Mouse (Mus musculus) left cerebral cortex, adult 11 months (tissue): ENCODE measurements around the gene Pid1.
A peak's percentile ranks its signal among the peaks of the same experiment; 100 is the strongest.

ENCODE experiments used
- DNase-seq: peaks from one replicate; pipeline ENCODE4 v3.0.0; 2022; ENCODE audit warnings: low spot score

Gene Pid1

DNA sequence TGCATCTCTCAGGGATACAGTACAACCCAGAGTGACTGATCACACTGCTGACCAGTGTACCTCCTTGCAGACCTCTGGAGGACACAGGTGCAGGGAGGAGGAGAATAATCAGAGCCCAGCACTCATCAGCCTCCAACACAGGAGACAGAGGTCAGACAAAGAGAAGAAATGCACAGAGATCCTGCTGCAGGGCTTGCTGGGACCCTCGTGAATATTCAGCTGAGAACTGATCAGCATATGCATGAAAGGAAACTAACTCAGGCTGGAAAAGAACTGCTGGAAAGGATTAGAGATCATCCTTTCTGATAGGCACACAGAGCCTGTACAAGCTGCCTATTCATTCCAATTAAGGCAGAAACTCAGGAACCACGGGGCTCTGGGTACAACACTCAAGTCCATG is 186.9 kb downstream of the Pid1 start:
- DNase-seq, result no peak

DNA sequence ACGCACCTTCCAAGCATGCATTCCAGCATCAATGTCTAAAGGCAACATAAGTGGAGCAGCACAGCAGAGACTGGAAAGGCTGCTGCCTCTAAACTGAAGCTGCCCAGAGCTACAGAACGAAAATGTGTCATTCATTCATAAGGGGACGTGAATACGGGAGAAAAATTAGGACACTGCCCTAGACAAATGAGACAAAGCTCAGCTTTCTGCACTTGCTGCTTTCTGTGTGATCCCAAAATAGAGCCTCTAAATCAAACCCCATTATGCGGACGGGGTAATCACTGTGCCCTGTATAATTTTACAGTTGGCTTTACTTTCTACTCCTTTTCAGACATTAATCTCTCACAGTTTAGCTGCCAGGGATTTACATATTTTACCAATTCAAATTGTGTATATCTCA is 191.0 kb downstream of the Pid1 start:
- DNase-seq, result no peak

DNA sequence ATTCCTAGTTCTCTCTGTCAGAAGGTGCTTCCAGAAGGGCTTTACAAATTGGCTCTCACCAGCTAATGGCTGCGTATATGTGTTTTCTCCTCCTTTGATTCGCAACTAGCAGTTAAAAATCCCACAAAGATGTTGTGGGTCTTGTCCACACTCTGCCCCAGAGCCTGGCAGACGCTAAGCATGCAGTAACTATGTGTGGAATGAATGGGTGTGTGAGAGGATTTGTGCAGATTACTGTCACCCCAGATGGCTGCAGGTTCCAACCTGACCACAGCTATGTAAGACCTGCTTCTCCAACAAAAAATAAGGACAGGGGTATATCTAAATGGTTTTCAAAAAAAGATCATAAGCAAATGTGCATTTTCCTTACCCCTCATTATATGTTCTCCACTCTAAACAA is 206.2 kb downstream of the Pid1 start:
- DNase-seq, result no peak

DNA sequence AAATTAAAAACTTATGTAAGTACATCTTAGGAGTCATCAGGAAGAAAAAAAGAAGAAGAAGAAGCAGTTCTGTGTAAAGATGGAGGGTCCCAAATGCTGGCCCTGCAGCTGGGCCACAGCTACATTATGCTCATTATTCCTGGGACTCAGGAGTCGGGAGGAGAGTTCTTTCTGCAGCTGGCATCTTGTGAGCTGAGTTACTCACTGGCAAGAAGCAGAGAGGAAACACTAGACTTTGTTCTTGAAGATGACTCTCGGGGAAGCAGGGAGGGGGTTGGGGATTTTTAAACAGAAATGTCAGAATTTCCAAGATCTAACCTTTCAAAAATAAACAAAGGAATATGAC is 208.4 kb downstream of the Pid1 start:
- DNase-seq, result no peak

DNA sequence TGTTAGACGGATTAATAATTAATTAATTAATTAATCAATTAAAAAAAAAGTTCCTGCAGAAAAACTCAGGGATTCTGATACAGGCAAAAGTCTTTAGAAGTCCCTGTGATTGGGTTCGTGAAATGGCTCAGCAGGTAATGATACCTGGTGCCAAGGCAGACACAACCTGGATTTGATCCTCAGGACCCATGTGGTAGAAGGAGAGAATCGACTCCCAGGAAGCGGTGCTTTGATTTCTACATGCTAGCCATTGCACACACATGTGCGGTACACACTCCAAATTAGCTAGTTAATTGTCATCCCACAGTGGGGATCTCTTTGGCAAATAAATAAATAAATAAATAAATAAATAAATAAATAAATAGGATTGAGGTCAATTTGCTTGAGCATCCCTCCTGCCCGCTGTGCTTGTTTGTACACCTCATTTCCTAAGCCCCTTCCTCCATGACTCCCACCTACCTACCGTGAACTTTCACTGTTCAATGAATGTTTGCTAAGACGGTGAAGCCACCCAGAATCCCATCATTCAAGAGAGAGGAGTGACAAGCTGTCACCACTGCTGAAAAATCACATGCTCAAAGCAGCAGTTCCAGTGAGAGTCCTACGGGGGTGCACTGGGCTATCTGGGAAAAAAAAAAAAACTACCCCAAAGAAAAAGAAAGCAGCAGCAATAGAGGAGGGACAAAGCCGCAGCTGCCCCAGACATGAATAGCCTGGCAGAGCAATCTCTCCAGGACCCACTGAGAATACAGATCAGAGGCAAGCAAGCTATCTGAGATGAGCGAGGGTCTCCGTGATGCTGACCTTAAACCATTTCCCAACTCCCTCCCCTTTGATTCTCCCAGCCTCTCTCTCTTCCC is 209.0 kb downstream of the Pid1 start:
- DNase-seq, result no peak

DNA sequence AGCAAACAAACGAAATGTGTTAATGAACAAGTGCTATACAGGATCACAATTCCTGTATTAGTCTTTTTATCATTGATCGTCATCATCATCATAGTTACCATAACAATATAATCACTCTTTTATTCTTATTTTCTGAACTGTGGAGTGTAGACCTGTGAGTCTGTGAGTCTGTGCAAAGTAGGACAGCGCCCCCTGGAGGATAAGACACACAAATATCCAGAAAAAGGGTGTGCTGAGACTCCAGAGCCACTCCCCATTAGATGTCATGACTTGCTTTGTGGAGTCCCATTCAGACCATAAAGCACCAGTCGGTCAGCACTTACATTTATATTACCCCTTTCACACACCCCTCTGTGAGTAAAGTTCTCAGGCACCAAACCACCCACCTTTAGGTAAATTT is 210.0 kb downstream of the Pid1 start:
- DNase-seq, result no peak

DNA sequence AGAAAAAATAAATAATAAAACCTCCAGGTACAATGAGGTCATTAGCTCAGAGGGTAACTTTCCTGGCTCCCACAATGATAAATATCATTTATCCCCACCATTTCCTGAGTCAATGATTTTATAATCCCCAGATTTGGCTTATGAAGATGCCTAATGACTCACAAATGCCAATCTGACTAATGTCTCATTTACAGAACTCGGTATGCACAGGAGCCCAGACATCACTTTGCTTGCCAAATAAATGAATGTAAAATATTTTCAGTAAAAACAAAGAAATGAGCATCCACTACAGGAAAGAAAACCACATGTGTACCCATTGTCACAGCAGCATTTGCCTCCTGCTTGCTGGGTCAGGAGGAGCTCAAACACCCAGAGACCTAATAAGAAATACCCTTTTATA is 222.4 kb downstream of the Pid1 start:
- no peak for DNase-seq

DNA sequence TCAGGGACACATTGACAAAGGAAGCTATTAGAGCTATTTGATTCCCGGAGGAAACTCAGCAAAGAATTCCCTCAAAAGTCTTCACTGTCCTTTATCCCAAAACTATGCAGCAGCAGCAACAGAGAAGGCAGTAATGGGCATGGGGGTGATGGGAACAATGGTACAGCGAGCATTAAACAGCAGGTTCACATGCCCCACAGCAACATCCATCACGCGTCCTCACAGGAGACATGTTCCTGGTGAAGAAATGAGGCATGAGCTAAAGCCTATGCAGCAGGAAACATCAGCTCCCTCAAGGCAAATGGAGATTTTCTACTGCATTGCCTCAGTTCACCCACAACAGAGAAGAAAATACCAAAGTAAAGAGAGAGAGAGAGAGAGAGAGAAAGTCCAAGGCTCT is 231.5 kb downstream of the Pid1 start:
- no peak for DNase-seq

DNA sequence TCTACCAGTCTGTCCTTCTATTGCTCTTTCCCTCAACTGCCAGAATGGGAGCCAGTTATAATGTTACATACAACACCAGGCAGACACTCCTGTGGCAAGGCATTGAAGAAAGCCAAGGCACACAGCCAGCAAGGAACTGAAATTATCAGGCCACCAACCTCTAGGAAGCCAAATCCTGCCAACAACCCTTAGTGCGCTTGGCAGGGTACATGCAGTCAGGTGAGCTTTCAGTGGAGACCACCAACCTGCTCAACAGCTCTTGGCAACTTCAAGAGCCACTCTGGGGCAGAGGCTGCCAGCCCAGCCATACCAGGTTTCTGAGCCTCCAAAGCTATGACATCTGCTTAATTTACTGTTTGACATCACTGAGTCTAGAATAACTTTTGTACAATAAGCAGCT is 232.2 kb downstream of the Pid1 start:
- DNase-seq, result no peak

DNA sequence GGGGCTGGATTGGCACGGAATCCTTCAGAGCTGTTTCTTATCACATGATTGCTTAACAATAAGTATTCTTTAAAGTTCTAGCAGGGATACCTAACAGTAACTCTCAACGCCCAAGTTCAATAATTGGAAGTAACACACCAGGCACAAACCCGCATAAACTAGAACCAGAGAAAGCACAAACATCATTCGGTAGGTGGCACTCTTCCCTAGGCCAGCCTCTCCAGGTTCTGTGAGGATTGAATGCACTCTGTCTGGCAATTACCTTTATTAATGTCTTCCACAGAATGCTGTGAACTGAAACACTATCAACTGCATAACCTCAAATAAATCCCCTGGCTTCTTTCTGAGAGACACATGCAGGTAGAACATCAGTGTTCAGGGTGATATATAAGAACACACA is 235.5 kb downstream of the Pid1 start:
- DNase-seq, result peak; percentile 15

DNA sequence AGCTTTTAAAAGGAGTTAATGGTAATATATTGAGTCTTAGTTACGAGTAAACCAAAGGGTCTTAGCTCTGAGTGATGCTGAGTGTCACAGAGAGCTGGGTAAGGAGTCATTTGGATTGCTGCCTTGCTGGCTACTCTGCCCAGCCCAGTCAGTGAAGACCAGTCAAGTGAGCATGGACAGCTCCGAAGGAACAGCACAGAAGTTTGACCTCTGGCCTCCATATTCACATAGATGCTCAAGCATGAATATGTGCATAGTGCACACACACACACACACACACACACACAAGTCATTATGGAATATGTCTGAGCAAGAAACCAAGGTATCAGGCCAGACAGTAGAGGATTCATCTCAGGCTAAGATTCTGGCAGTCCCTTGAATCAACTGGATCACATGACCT is 244.7 kb downstream of the Pid1 start:
- no peak for DNase-seq

DNA sequence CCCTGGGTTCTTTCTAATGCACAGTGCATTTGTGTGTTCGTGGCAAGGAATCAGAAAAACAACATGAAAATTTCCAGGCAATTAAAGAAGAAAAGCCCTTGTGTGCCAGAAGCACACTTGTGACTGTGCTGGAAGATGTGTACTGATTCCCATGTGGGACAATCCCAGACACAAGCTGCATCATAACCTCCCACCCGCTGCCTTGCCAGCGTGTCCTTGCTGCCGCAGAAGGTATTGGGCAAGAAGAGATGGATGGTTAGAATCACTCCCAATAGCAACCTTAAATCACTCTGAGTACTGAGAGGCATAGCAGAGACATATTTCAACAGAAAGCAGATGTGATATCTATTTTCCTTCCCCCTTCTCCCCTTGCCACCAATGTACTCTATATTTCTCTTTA is 257.2 kb downstream of the Pid1 start:
- no peak for DNase-seq

DNA sequence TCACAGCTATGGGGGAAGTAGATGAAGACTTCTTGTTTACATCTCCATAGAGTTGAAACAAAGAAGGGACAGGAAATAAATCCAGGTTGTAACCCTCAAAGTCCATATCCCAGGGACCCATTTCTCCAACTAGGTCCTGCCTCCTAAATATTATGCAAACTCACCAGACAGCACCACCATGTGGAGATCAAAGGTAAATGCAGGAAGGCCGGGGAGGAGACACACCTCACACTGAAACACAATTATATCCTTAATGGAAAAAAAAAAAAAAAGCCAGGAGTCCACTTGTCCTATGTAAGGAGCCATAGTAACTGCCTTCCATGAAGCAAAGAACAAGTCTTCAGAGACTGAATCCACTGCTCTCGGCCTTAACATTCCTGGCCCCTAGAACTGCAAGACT is 261.9 kb downstream of the Pid1 start:
- DNase-seq, result no peak

DNA sequence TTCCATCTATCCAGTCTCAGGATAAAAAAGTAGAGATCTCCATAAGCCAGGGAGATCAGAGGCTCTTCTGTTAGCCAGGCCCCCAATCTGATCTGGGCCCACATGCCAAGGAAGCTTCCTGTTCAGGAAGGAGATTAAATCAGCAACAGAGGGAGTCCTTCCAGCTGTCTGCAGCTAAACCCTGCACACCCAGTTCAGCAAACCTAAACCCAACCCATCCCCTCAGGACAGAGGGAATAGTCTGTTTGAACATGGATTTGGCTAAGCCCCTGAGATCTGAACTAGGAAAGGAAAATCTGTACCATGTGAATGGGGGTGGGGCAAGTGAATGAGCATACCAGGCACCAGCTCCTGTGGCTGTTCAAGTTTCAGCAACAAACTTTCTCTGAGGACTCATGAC is 266.6 kb downstream of the Pid1 start:
- DNase-seq, result no peak

DNA sequence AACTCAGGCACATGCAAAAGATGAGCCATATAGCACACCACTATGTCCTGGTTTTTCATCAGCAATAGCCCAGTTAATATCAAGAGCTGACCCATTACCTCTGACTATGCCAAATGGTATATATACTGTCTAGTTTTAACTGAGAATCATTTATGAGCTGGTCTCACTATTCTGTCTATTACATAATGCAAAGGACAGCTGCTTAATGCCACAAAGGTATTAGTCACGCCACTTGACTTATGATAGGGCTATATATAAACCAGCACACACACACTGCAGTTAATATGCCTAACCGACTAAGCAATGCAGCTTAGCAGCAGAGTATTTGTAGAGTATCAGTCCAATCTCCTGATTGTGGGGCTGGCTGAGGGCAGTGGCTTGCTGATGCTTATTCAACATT is 270.7 kb downstream of the Pid1 start:
- DNase-seq, result no peak

DNA sequence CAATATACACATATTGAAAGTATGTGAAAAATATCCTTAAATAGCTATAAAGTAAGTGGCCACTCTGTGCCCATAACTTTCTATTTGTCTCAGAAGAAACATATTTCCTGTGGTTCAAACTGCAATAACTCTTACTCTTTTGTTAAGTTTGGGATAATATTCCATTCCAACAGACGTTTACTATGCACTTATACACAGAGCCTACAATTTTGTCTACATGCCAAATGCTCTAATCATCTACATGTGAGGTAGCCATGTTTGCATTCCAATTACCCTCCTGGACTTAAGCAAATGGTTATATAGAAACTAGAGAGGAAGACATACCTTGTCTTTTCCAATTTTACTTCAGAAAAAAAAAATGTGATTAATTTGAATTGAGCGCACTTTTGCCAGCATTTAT is 274.3 kb downstream of the Pid1 start:
- DNase-seq, result no peak

DNA sequence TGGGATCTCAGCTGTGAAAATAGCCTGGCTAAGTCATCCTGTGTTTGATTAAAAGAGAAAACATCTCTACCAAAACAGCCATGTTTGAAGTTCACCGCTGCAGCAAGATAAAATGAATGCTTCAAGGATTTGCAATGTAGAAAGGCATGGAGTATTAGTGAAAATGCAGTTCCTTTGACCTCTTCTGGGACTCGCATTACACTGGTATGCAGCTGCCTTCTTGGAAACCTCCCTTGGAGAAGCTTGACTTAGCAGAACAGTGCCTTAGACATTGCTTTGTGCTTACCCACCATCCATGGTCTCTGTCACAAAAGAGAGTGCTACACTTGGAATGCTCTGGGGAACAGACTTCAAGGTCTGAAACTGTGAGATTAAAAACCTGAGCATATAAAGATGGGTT is 276.0 kb downstream of the Pid1 start:
- DNase-seq, result no peak

DNA sequence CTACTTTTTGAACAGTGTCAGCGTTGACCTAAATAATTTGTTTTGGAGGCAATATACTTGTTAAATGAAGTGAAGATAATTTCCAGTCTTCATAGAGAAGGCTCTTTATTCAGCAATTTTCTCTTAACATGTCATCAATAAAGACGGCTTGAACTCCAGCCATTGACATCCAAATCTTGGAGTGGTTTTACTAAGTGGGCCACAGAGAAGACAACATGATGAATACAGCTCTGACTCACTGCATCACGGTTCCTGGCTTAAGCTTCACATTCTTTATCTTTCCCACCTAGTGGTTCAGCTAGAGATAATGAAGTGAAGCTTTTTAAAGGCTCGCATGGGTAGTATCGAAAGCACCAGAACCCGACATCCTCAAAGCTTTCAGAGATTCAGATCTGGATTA is 276.7 kb downstream of the Pid1 start:
- DNase-seq, result no peak

DNA sequence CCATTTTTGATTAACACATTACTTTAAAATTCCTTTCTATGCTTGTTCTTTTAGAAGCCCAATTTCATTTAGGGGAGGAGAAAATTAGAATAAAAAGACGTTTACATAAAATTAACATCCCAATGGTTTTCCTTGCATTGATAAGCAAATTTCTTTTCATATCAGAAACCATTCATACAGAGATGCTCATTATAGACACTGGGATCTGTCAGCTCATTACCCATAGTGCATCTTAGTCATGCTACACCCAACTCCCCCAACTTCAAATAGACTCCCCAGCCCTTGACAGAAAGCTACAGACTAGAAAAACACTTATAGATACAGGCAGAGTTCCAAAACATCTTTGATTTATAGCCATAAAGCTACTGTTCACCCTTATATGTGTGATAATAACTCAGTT is 277.5 kb downstream of the Pid1 start:
- no peak for DNase-seq

DNA sequence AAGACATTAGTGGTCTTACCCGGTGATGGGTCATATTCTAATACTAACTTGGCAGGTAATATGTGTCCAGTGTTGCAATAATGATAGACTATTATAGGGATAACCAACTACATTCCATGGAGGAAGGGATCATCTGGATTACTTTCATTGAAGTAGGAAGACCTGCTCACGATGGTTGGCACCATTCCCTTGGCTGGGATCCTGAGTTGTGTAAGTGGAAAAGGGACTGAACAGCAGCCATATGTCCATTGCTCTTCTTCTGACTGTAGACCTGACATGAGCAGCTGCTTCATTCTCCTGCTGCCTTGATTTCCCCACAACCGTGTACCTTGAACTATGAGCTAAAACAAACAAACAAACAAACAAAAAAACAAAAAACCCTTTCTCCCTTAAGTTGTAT is 278.6 kb downstream of the Pid1 start:
- no peak for DNase-seq

DNA sequence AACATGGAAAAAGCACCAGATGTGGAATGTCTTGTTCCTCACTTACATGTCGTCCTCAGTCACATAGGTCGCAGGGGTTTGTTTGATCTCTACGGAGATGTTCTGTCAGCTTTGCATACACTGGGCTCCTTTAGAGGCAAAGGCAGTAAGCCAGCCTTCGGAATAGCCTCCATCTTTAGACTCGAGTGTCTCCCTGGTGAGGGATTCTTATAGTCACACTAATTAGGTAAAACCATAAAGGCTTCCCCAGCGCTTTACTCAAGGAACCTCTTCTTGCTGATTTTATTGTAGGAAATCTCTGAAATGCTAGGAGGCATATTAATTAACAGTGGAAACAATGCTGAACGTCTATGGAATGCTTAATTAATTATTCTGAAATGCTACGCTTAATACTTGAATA is 284.4 kb downstream of the Pid1 start:
- DNase-seq, result no peak

DNA sequence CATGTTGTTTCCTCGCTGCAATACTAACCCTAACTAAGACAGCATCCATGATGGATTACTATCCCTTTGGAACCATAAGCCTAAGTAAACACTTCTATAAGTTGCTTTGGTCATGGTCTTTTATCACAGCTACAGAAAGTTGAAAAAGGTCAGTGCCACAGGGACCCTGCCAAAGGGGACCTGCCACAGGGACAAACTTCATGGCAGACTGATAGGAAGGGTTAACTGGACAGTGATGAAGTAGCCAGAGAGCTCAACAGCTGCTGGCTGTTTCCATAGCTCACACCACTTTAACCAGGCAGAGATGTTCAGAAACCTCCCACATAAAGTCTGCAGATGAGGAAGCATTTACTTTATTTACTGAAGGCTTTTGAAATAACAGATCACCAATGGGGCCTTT is 287.0 kb downstream of the Pid1 start:
- no peak for DNase-seq

DNA sequence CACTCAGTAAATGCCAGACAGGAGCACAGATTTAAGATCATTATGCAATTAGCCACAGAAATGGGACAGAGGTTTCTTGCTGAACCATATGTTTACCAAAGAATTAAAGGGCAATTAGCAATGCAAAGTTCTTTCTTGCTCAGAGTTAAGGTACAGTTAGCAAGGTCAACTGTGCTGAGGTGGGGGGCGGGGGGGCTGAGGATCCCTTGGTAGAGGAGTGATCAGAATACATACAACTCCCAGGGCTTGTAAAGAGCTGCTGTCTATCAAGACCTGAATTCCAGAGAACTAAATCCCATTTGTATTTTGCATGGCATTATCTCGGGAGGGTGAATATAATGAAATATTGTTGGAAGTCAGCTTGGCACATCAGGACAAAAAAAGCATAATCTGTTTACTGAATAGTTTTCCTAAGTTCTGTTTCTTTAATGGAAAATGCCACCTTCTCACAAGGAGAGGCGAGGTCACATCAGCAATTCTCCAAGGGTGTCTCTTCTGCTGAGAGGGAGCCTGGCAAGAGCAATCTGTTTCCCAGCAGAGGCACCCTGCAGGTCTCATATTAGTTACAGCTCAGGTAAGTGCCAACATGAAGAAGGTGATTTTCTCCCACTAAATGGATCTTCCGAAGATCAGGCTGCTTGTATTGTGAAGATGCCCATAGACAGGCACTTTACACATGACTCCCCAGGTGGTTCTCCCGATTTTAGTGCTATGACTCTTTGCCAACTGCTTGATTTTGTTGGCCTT is 306.9 kb downstream of the Pid1 start:
- no peak for DNase-seq

DNA sequence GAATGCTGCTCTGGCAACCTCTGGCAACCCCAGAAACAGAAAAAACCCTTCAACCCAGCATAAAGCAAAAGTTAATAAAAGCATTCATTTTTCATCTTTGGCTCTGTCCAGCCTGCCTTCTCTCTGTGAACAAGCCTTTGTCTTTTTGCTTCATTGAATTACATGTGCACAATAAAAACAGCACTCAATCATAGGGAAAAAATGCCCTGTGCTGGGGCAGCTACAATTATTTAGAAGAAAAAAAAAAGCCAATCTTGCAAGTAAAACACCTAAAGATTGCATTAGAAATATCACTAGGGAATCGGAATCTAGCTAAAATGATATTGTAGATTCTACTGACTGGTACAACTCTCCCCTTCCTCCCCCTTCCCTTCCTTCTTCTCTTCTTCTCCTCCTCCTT is 307.7 kb downstream of the Pid1 start:
- no peak for DNase-seq
